Mouse (Mus musculus): ENCODE measurements around the gene Tat.

- no peak for TF ChIP-seq CTCF (IDR thresholded peaks at IDR 0.05; ENCODE audit: extremely low read depth, insufficient read depth, low read length)
- TF ChIP-seq POLR2A (IDR thresholded peaks at IDR 0.05; ENCODE audit: extremely low read depth, insufficient read depth, low read length) = no peak
Observed at GRCm38 (mm10) chr8:110004300-110004699, 14.1 kb downstream of the Tat start.
